Mouse (Mus musculus) liver, embryonic 11.5 days (tissue): ENCODE measurements at regions not wholly inside any gene's neighbourhood (a gene's known extent, or its start where the extent isn't known, plus 50 kb on each side); places are given as distances from the start of the nearest gene placed in this dataset.
"Not testable (repeated sequence)": the region's sequence is repeated elsewhere in the genome, so short reads cannot be mapped to it uniquely, and the experiment has no call there.

Experiments used
- ATAC-seq: fragments of 200-750 bp; cut with Nextera tagmentation; replicated peaks from 2 replicates; pipeline ENCODE4 v1.8.0; 2017; ENCODE audit warnings: moderate number of reproducible peaks, mild to moderate bottlenecking, moderate TSS enrichment, moderate library complexity; ENCODE audit not compliant: low FRiP score
- DNase-seq: peaks from one replicate; pipeline ENCODE4 v3.0.0-alpha.2; 2017; ENCODE audit warnings: low spot score
- H3K27ac ChIP-seq: fragments of 300-500 bp; sonication (generic); 2 replicates; pipeline ENCODE4 v1.5.1; 2014; ENCODE audit warnings: mild to moderate bottlenecking, low read depth, low read length, control low read depth
- H3K27me3 ChIP-seq: fragments of 300-500 bp; sonication (generic); replicated peaks from 2 replicates; pipeline ENCODE4 v1.6.1; 2014; ENCODE audit warnings: low read length, mixed read lengths; ENCODE audit not compliant: control insufficient read depth, insufficient read depth
- H3K36me3 ChIP-seq: fragments of 300-500 bp; sonication (generic); 2 replicates; pipeline ENCODE4 v1.6.1; 2014; ENCODE audit warnings: mild to moderate bottlenecking, low read length, moderate library complexity, mixed read lengths; ENCODE audit not compliant: control insufficient read depth, insufficient read depth
- H3K4me1 ChIP-seq: fragments of 300-500 bp; sonication (generic); replicated peaks from 2 replicates; pipeline ENCODE4 v1.6.1; 2014; ENCODE audit warnings: low read length, mixed read lengths; ENCODE audit not compliant: control insufficient read depth, insufficient read depth
- H3K4me2 ChIP-seq: fragments of 300-500 bp; sonication (generic); 2 replicates; pipeline ENCODE4 v1.6.1; 2014; ENCODE audit warnings: mild to moderate bottlenecking, control low read depth, moderate library complexity
- H3K4me3 ChIP-seq: fragments of 300-500 bp; sonication (generic); 2 replicates; pipeline ENCODE4 v1.5.1; 2014; ENCODE audit warnings: low read depth, low read length, control low read depth
- H3K9ac ChIP-seq: fragments of 300-500 bp; sonication (generic); 2 replicates; pipeline ENCODE4 v1.6.1; 2014; ENCODE audit warnings: low read depth, low read length, control low read depth
- H3K9me3 ChIP-seq: fragments of 300-500 bp; sonication (generic); 2 replicates; pipeline ENCODE4 v1.6.1; 2016; ENCODE audit warnings: low read length, inconsistent platforms, mixed read lengths; ENCODE audit not compliant: control insufficient read depth
- WGBS: fragments of 180-500 bp; shearing (Covaris S2); extraction: QIAGEN DNeasy Blood & Tissue Kit; methylation state at CpG from one replicate; pipeline ENCODE4 v1.1.7; 2014; 5-methylcytosine and 5-hydroxymethylcytosine counted together

DNA sequence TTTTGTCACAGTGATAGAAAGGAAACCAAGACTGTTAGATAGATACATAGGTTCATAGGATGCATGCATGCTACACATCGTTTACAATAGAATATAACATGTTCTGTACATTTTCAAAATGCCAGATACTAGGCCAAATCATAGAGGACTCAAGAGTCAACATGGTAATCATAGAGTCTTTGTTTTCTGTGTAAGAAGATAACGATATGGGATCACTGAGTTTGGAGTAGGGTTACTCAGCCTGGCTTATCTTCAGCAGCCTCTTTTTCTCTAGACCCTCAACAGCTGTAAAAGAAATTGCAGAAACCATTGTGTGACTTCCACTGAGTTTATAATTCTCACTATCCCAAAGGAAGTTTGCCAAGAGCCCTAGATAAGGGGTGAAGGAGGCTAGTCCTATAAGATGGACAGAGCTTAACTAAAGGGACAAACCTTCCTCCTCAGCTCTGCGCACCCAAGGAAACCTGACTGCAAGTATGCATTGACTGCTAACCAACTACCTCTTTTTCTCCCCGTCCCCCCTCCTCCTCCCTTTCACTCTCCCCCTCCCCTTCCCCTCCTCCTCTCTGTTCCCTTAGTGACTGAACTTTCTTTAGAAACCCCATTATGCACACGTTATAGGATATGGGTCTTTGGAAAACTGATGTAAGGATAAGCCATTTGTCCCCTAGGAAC lies 160.8 kb downstream of the Stard3nl start:
- no peak for DNase-seq
- WGBS: 50% methylated on average over 5 of the region's 5 CpGs
- peak; percentile 51; the same call in 1 of the 2 replicates for ATAC-seq
- no peak overlapping the region for H3K9ac ChIP-seq
- H3K36me3 ChIP-seq: no peaks in the 10 kb centered on the region
- no peaks in the 10 kb centered on the region for H3K9me3 ChIP-seq
- no peaks in the 10 kb centered on the region for H3K4me1 ChIP-seq
- H3K4me2 ChIP-seq: no peak overlapping the region
- H3K27ac ChIP-seq: no peak overlapping the region
- H3K4me3 ChIP-seq: no peak overlapping the region
- H3K27me3 ChIP-seq: no peaks in the 10 kb centered on the region

DNA sequence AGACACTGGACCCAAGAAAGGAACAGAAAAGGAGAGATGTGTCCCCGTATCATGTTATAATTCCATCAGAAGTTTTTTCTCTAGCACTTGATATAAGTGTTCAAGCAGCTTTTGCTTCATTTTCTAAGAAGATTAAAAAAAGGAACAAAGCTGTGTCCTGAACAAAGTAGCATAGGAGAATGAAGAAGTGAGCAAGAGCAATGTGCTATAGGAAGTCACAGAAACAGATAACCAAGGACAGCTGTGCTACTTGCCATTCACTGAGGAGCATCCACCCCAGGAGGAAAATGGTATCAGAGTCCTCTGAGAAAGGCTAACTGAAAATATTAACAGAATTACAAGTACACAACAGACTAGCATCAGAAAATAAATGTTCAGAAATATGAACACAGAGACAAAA lies 175.6 kb downstream of the Stard3nl start:
- not testable (repeated sequence) for H3K9ac ChIP-seq, H3K27me3 ChIP-seq, H3K36me3 ChIP-seq, ATAC-seq, H3K9me3 ChIP-seq, H3K27ac ChIP-seq, H3K4me2 ChIP-seq, DNase-seq, H3K4me3 ChIP-seq, H3K4me1 ChIP-seq
- 88% methylated on average over 1 of the region's 1 CpGs for WGBS

DNA sequence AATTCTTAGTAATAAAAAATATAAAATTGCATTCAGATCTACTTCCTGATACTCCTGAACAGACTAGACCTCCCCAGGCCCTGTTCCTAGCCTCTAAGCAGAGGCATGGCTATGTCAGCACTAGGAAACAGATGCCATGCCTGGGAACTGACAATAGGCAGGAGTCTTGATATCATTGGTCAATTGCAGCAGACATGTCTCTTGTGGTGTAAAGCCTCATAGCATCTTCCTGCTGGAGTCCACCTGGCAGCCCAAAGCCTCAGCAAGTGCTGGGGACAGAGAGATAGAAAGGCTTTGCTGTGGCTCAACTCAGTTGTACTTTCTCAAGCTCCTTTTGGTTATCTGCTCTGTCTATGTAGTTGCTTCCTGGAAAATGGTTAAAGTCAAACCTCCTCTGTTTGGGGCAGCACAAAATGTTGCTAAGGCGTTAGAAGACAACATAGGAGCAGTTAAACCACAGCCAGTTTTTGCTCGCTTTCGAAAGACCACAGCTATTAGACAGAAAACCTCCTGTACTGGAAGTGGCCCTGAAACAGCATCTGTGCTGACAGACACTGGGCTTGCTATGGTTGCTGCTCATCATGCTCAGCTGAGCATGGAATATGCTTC lies 176.1 kb downstream of the Stard3nl start:
- WGBS: 81% methylated on average over 3 of the region's 3 CpGs
- not testable (repeated sequence) for H3K27me3 ChIP-seq, H3K9ac ChIP-seq, H3K9me3 ChIP-seq, H3K36me3 ChIP-seq, DNase-seq, ATAC-seq, H3K4me1 ChIP-seq, H3K4me2 ChIP-seq, H3K27ac ChIP-seq, H3K4me3 ChIP-seq

DNA sequence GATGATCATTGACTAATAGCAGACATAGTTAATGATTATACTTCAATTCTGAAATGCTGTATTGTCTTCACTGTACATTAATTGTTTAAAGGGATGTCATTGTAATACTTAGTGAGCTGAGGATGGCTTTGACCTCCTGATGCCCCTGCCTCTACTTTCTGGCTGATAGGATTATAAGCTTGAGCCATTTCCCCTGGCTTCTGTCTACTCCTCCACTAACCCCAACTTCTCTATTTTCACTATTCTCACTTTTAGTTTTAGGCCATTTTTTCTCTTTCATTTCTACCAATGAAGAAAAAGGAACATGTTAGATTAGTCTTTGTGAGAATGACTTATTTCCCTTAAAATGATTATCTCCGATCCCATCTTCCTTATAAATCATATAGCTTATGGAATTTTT lies 190.9 kb downstream of the Stard3nl start:
- Histone ChIP-seq H3K27me3 (no peaks in the 10 kb centered on the region), H3K4me2 (no peak overlapping the region), H3K9me3 (no peaks in the 10 kb centered on the region), H3K4me1 (no peaks in the 10 kb centered on the region), H3K36me3 (no peaks in the 10 kb centered on the region), H3K27ac (no peak overlapping the region), H3K4me3 (no peak overlapping the region), H3K9ac (no peak overlapping the region)
- no peak for DNase-seq
- 76% methylated on average over 1 of the region's 1 CpGs for WGBS
- ATAC-seq: no peak

DNA sequence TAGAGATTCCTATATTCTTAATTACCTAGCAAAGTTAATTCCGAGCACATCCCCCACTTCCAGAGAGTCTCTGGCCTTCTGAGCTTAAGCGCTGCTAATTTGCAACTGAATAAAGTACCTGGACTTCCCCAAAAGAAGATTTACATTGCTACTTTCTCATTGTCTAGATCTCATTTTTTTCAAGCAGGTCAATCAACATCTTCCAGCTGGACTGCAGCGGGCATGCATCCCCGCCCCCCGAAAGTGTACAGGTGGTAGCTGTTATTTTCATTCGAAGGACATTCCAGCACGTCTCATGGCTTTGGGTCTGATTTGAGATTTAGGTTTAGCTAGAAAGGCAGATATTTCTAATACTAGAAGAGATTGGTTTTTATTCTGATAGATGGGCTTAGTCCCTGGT lies 193.3 kb downstream of the Stard3nl start:
- not testable (repeated sequence) for ATAC-seq, H3K4me2 ChIP-seq, H3K4me3 ChIP-seq, H3K36me3 ChIP-seq, H3K4me1 ChIP-seq, H3K9me3 ChIP-seq, H3K27ac ChIP-seq, H3K27me3 ChIP-seq, H3K9ac ChIP-seq, DNase-seq
- 82% methylated on average over 7 of the region's 7 CpGs for WGBS
